Mouse (Mus musculus) stomach, postnatal 0 days (tissue): ENCODE results near the gene Ruvbl2.

Experiments used
- CTCF ChIP-seq: IDR thresholded peaks from 2 replicates; pipeline ENCODE4 v1.5.1; 2016; ENCODE audit warnings: antibody characterized with exemption, low read depth, mild to moderate bottlenecking, moderate library complexity
- EP300 ChIP-seq: optimal IDR thresholded peaks from 2 replicates; pipeline ENCODE3; 2016; ENCODE audit warnings: antibody characterized with exemption

DNA sequence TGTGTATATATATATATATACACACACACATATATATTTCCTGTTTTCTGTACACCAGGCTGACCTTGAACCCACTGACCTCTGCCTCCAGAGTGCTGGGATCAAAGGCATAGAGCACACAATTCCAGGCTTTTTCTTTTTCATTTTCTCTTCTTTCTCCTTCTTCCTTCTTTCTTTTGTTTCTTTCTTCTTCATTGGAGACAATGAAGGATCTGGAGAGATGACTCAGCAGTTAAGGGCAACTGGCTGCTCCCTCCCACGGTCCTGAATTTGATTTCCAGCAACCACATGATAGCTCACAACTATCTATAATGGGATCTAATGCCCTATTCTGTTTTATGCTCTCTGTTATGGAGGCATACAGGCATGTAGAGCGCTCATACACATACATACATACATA, 41.1 kb downstream of the Ruvbl2 start:
- no peak for TF ChIP-seq CTCF
- TF ChIP-seq EP300 = no peak
